Mouse (Mus musculus): ENCODE results near the gene Zfp981.
"Not testable (repeated sequence)": the region's sequence is repeated elsewhere in the genome, so short reads cannot be mapped to it uniquely, and the experiment has no call there.

Zfp981 gene

DNA sequence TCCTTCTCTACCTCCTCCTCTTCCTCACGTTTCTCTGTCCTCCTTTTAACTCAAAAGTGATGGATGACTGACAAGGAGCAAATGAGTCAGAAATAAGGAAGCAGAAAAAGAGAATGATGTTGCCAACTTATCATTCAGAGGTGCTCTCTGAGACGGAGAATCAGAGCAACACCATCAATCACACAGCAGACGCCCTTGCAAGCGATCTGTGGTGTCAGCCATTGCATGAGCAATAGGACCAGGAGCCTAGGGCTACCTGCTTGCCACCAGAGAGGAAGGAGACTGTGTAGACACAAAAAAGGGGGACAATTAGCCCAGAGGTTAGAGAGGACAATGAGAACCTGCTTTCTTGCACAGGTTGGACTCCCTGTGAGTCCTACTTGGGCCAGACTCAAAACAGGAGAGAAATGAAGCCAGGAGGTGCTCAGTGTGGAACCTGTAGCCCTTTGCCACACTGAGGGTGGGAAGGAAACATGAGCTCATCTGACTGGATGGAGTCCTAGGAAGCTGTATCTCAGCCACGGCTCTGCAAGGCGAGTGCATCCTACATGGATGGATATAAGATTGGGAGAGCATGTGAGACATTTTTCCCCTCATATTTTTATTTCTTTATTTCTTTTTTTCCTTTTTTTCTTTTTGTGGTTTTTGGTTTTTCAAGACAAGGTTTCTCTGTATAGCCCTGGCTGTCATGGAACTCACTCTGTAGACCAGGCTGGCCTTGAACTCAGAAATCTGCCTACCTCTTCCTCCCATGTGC lies 16.5 kb upstream of the Zfp981 start:
- DNase-seq (ENCODE audit: low read depth, low spot score) = peak; percentile 25

DNA sequence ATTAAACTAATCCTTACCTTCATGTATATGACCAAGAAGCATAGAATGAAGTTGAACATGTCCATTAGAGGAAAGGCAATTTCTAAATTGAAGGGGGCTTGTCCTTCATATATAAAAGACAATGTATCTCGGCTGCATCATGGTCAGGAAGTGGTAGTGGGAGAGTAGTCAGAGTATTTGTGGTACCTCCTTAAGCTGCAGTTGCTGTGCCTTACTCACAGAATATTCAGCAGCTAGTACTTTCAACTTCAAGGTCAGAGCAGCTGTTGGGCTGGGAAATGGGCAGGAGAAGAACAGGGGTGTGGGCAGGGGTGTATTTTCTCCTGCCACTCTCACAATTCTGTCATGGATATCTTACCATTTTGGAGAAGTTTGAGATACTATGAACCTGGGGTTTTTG lies 15.1 kb upstream of the Zfp981 start:
- DNase-seq (ENCODE audit: low read depth, low spot score) = peak; percentile 34

DNA sequence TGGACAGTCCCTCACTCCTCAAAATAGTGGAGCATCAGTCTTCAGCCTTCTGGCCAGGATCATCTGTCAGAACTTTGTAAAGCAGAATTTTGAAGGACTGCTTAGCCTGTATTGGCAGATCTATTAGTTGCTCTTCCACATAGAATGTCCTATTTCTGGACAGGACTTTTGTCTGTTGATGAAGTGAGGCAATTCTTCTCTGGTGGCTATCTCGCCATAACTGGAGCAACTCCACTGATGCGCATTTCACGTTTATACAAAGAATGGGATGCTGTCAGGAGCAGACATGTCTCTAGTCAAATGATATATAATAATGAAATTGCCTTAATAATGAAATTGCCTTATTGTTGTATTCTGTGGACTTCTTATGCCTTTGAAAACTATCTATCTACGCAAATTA lies 12.6 kb upstream of the Zfp981 start:
- DNase-seq (ENCODE audit: low read depth, low spot score) = not testable (repeated sequence)

DNA sequence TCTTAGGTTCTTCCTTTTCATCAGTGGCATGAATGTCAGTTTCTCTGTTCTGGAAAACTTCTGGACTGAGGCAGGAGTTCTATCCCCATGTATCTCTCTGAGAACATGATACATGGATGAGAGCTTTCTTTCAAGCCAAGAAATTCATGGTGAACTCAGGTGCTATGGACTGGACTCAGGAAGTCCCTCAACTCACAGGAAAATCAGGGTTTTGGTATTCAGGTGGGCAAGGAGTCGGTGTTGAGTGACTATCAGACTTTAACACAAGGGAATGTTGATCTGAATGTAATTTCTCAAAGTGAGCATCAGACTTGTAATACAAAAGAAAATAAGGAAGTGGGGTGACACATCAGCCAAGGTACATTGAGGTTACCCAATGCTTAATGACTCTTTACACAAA lies 9.8 kb upstream of the Zfp981 start:
- DNase-seq (ENCODE audit: low read depth, low spot score) = not testable (repeated sequence)

GRCm38 (mm10) chr4:146492439-146492838 lies 9.4 kb upstream of the Zfp981 start:
- DNase-seq (ENCODE audit: low read depth, low spot score) = peak; percentile 23

GRCm38 (mm10) chr4:146492851-146493250 lies 9.0 kb upstream of the Zfp981 start:
- peak; percentile 31 for DNase-seq (ENCODE audit: low read depth, low spot score)

DNA sequence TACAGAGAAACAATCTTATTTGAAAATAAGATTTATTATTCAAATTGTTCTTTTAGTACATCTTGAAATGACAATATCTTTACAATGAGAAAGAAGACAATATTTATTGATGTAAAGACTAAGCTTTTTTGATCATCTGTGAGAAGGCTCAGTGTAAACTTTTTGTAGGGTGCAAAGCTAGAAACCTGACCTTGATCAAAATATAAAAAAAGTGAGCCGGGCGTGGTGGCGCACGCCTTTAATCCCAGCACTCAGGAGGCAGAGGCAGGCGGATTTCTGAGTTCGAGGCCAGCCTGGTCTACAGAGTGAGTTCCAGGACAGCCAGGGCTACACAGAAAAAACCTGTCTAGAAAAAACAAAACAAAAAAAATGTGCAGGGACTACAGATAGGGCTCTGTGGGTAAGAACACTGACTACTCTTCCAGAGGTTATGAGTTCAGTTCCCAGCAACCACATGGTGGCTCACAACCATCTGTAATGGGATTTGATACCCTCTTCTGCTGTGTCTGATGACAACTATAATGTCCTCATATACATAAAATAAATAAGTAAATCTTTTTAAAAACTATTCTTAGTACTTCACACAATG lies 8.4 kb upstream of the Zfp981 start:
- DNase-seq (ENCODE audit: low read depth, low spot score) = not testable (repeated sequence)

DNA sequence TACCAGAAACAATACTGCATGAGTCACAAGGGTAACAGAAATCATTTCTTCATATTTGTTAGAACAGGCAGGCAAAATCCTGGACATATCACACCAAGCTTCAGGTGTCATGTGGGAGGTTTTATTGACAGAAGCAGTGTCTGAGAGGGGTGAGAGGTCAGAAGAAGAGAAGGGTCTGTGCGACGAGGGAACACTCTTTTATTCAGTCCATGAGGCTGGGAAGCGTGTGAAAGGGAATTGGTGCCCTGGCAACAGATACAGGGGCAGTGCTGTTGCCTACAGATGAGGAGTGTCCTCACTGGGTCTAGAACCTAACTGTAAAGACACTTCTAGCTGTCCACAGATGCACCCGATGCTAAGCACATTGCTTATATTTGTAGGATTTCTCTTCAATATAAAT lies 6.8 kb upstream of the Zfp981 start:
- peak; percentile 31 for DNase-seq (ENCODE audit: low read depth, low spot score)

DNA sequence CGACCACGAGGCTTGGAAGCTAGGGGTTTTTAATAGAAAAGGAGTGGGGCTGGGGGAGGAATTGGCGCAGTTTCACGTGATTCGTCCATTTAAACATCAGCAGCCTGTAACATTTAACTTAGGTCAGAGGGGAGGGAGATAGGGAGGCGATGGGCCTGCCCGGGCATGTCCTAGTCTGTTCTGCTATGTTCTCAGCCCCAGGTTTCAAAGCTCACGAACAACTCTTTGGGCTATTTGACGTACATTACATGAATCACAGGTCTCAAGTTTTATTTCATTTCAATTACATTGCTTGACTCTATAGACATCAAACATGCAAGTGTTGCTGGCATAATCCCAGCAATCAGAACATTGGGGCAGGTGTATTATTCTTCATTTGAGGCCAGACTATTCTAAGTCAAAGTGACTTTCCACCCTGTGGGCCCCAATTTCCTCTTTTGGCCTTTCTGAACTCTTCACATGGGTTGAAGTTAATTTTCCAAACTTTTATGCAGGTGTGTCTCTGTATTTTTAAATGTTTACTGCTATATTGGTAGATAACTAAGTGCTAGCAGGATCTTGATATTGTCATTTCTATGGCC lies 4.0 kb upstream of the Zfp981 start:
- peak; percentile 31 for DNase-seq (ENCODE audit: low read depth, low spot score)

GRCm38 (mm10) chr4:146509029-146509428 lies 7.2 kb downstream of the Zfp981 start:
- DNase-seq (ENCODE audit: low read depth, low spot score) = not testable (repeated sequence)

- peak; percentile 70 for DNase-seq (ENCODE audit: low read depth, low spot score)
Observed at GRCm38 (mm10) chr4:146511871-146512270, 10.0 kb downstream of the Zfp981 start.

- DNase-seq (ENCODE audit: low read depth, low spot score) = no peak
Observed at GRCm38 (mm10) chr4:146516474-146516873, 14.6 kb downstream of the Zfp981 start.

- DNase-seq (ENCODE audit: low read depth, low spot score) = not testable (repeated sequence)
Observed at GRCm38 (mm10) chr4:146517150-146517549, 15.3 kb downstream of the Zfp981 start.

GRCm38 (mm10) chr4:146520723-146521122 lies 18.9 kb downstream of the Zfp981 start:
- DNase-seq (ENCODE audit: low read depth, low spot score) = no peak

- no peak for DNase-seq (ENCODE audit: low read depth, low spot score)
Observed at GRCm38 (mm10) chr4:146534574-146534973, 32.7 kb downstream of the Zfp981 start.

- no peak for DNase-seq (ENCODE audit: low read depth, low spot score)
Observed at GRCm38 (mm10) chr4:146535883-146536282, 34.1 kb downstream of the Zfp981 start.

- not testable (repeated sequence) for DNase-seq (ENCODE audit: low read depth, low spot score)
Observed at GRCm38 (mm10) chr4:146579905-146580873, 78.4 kb downstream of the Zfp981 start.
